Mouse (Mus musculus) testis, adult 2 months (tissue): ENCODE data around the gene Ryk.

Experiments
- CTCF ChIP-seq: fragments of 200-500 bp; IDR thresholded peaks from 2 replicates; pipeline ENCODE4 v1.5.1; 2012; ENCODE audit warnings: low read depth, mild to moderate bottlenecking, inconsistent platforms, low read length, moderate library complexity; ENCODE audit not compliant: control insufficient read depth, insufficient read depth, insufficient replicate concordance
- POLR2A ChIP-seq: fragments of 200-500 bp; IDR thresholded peaks from 2 replicates; pipeline ENCODE4 v1.6.1; 2012; ENCODE audit warnings: low read depth, mild to moderate bottlenecking, inconsistent platforms, low read length, moderate library complexity; ENCODE audit not compliant: control insufficient read depth

DNA sequence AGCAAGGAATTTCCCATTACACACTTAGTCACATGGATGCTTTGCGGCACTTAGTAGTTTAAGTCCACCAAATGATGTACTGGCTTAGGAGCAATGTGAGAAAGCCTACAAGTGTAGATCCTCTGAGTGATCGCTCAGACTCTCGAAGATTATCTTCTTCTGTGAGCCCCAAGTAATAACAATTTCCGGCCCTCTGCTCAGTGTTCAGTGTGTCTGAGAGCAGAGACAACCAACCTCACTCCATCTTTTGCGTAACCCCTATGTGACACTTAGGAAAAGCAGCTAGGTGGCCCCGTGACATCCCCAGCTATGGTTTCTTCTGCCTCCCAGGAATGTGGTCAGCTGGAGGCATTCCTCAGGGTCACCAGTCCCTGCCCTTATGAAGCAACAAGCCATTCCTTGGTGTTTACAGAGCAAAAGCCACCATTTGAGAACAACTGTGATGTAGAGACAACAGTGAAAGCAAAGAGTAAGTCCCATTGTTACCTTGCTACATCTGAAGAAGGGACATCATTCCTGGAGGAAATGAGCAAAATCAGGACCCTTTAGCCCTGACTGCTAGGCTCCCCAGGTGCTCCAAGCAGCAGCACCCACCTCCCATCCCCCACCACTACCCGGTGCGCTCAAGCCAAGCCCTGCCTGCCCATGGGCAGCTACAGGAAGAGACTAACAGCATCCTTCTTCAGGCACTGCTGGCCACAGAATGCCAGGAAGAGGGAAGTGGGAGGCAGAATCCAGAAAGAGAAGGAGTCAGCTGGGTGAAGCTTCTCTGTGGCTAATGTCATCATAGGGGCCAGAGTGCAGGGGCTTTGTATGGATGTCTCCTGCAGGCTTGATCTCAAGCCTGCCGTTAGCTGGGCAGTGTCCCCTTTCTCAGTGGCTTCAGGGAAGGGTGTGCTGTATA is 116.6 kb downstream of the Ryk start:
- TF ChIP-seq CTCF (no peak), POLR2A (no peak)
